Mouse (Mus musculus): Measurements from ENCODE around the gene Clic6. TPM values are rescaled to one million over a fixed set of nuclear protein-coding genes. Genes with fewer than 3 reads are reported as not detected.

Clic6 gene
- polyA plus RNA-seq (2014; fragmentation: Nextera tagmentation; extraction: Ambion mirVana) = 0.54 and 0.59 TPM in 2 replicates

DNA sequence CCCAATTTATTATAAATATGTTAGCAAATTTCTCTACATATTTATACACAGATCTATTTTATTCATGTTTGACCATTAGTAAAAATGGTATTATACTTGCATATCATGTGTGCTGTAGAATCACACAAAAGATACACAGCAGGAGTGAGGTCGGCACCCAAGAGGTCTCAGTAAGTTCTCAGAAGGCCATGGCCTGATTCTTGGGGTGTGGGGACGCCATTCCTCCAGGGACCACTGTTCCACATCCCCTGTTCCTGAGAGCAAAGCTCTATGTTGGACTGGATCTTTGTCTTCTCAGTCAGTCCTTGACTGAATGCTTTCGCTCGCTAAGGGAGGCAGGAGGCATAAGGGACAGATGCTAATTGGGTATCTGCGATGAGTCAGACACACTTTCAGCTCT is at the start of gene Clic6:
Clic6 (plus strand) TSS at position 301 of the 400 bp plus-strand sequence.
- no peaks in the 10 kb centered on the region for H3K36me3 ChIP-seq (ENCODE audit: control insufficient read depth, insufficient read depth, low read length)
- no peak within 1 kb of the TSS for H3K9ac ChIP-seq (ENCODE audit: low read depth, low read length)
- peaks cover 2% of the 10 kb centered on the region; the same call in 1 of the 2 replicates for H3K27me3 ChIP-seq (ENCODE audit: control insufficient read depth, insufficient read depth, low read length)
- ATAC-seq (replicated peaks; ENCODE audit: insufficient number of reproducible peaks, low FRiP score, low TSS enrichment) = no peak
- no peak within 1 kb of the TSS for H3K4me2 ChIP-seq
- H3K27ac ChIP-seq (ENCODE audit: low read depth, low read length) = no peak within 1 kb of the TSS
- no peaks in the 10 kb centered on the region for H3K9me3 ChIP-seq (replicated peaks; ENCODE audit: control insufficient read depth, low read length)
- no peak within 1 kb of the TSS for H3K4me3 ChIP-seq (ENCODE audit: low read depth, low read length)
- WGBS (ENCODE audit: insufficient replicate concordance) = 86% methylated on average over 5 of the region's 5 CpGs
- peaks cover 3% of the 10 kb centered on the region; the same call in 1 of the 2 replicates for H3K4me1 ChIP-seq (ENCODE audit: control insufficient read depth, insufficient read depth, low read length)

DNA sequence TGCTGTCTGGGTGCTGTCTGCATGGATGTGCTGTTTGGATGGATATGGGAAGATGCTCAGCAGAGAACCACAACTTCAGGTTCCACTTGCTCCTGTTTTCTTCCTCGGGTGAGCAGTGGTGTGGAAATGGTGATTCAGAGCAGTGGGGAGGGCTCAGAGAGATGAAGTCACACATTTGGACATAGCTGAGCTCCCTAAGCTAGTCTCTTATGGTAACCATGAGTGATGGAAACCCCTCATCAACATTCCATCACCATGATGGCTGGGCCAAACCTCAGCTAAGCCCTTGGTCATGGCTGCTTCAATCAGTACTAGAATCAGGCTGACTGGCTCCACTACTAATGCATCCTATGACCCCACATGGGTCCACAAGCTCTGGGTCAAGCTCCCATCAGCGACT is 45.8 kb upstream of the Clic6 start:
- H3K36me3 ChIP-seq (ENCODE audit: control insufficient read depth, insufficient read depth, low read length) = no peaks in the 10 kb centered on the region
- H3K4me2 ChIP-seq = no peak overlapping the region
- no peak for ATAC-seq (replicated peaks; ENCODE audit: insufficient number of reproducible peaks, low FRiP score, low TSS enrichment)
- no peak overlapping the region for H3K27ac ChIP-seq (ENCODE audit: low read depth, low read length)
- H3K27me3 ChIP-seq (ENCODE audit: control insufficient read depth, insufficient read depth, low read length) = no peaks in the 10 kb centered on the region
- no peak overlapping the region for H3K9ac ChIP-seq (ENCODE audit: low read depth, low read length)
- no peak overlapping the region for H3K4me3 ChIP-seq (ENCODE audit: low read depth, low read length)
- 65% methylated on average over 2 of the region's 2 CpGs for WGBS (ENCODE audit: insufficient replicate concordance)
- H3K4me1 ChIP-seq (ENCODE audit: control insufficient read depth, insufficient read depth, low read length) = peaks cover 55% of the 10 kb centered on the region
- H3K9me3 ChIP-seq (replicated peaks; ENCODE audit: control insufficient read depth, low read length) = no peaks in the 10 kb centered on the region

DNA sequence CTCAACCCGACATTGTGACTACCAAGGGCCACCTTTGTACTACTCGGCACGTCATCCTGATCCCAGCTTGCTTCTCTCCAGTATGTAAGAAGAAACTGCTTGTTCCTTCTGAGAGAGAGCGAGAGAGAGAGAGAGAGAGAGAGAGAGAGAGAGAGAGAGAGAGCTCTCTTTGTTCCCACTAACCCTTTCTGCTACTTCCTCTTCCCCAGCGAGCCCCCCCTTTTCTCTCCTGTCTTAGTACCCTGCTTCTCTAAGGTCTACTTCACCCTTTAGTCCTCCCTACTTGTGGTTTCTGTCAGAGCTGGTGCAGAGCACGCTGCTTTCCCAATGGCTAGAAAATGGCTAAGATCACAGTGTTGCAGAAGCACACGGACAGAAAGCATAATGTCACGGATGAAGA is 45.3 kb upstream of the Clic6 start:
- Histone ChIP-seq H3K9me3 (replicated peaks; ENCODE audit: control insufficient read depth, low read length) (no peaks in the 10 kb centered on the region), H3K27me3 (ENCODE audit: control insufficient read depth, insufficient read depth, low read length) (no peaks in the 10 kb centered on the region), H3K4me3 (ENCODE audit: low read depth, low read length) (no peak overlapping the region), H3K4me1 (ENCODE audit: control insufficient read depth, insufficient read depth, low read length) (peaks cover 55% of the 10 kb centered on the region), H3K36me3 (ENCODE audit: control insufficient read depth, insufficient read depth, low read length) (no peaks in the 10 kb centered on the region), H3K9ac (ENCODE audit: low read depth, low read length) (no peak overlapping the region), H3K27ac (ENCODE audit: low read depth, low read length) (no peak overlapping the region), H3K4me2 (no peak overlapping the region)
- ATAC-seq (replicated peaks; ENCODE audit: insufficient number of reproducible peaks, low FRiP score, low TSS enrichment) = no peak
- 76% methylated on average over 8 of the region's 8 CpGs for WGBS (ENCODE audit: insufficient replicate concordance)

DNA sequence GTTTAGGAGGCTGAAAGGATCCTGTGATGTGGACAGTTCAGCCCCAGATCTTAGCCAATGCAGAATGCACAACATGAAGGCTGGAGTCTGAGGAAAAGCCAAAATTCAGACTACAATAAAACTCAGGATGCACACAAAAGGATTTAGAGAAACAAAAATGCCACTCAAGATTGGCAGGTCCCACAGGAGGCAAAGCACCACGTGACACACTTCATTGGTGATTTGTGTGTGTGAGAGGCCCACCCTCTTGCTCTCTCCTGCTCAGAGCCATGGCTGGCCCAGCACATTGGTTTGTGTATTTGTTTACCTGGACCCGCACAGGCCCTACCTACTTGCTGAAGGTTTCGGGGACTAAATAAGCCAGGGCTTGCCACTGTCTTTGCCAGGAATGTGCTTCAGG is 44.3 kb upstream of the Clic6 start:
- WGBS (ENCODE audit: insufficient replicate concordance) = 75% methylated on average over 3 of the region's 3 CpGs
- no peak for ATAC-seq (replicated peaks; ENCODE audit: insufficient number of reproducible peaks, low FRiP score, low TSS enrichment)
- H3K27me3 ChIP-seq (ENCODE audit: control insufficient read depth, insufficient read depth, low read length) = no peaks in the 10 kb centered on the region
- H3K27ac ChIP-seq (ENCODE audit: low read depth, low read length) = 0 out of 2 replicates have a peak overlapping the region, but pooled peaks have one; percentile 8
- H3K4me3 ChIP-seq (ENCODE audit: low read depth, low read length) = no peak overlapping the region
- H3K4me2 ChIP-seq = no peak overlapping the region
- no peak overlapping the region for H3K9ac ChIP-seq (ENCODE audit: low read depth, low read length)
- H3K9me3 ChIP-seq (replicated peaks; ENCODE audit: control insufficient read depth, low read length) = no peaks in the 10 kb centered on the region
- H3K36me3 ChIP-seq (ENCODE audit: control insufficient read depth, insufficient read depth, low read length) = 0 out of 2 replicates have a peak, but pooled peaks cover 3% of the 10 kb centered on the region
- H3K4me1 ChIP-seq (ENCODE audit: control insufficient read depth, insufficient read depth, low read length) = peaks cover 48% of the 10 kb centered on the region

DNA sequence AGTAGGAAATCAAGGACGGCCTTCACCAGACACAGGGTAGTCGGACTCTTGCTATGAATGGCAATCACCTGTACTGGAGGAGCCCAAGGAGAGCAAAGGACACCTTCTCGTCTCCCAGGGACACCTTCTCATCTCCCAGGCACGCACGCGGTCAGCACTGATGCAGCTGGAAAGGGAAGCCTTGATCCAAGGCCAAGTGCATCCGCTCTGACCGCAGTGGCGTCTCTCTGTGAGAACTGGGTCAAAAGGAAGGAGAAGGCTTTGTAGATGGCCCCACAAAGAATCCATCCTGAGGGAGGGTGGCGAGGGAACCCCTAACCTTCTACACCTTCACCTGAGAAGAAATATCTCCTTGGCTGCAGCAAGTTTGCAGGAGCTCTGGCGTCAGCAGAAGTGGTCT is 43.4 kb upstream of the Clic6 start:
- Histone ChIP-seq H3K27ac (ENCODE audit: low read depth, low read length) (no peak overlapping the region), H3K4me3 (ENCODE audit: low read depth, low read length) (no peak overlapping the region), H3K4me2 (no peak overlapping the region), H3K9me3 (replicated peaks; ENCODE audit: control insufficient read depth, low read length) (no peaks in the 10 kb centered on the region), H3K27me3 (ENCODE audit: control insufficient read depth, insufficient read depth, low read length) (no peaks in the 10 kb centered on the region), H3K36me3 (ENCODE audit: control insufficient read depth, insufficient read depth, low read length) (0 out of 2 replicates have a peak, but pooled peaks cover 3% of the 10 kb centered on the region), H3K9ac (ENCODE audit: low read depth, low read length) (no peak overlapping the region), H3K4me1 (ENCODE audit: control insufficient read depth, insufficient read depth, low read length) (peaks cover 44% of the 10 kb centered on the region)
- WGBS (ENCODE audit: insufficient replicate concordance) = 90% methylated on average over 11 of the region's 11 CpGs
- ATAC-seq (replicated peaks; ENCODE audit: insufficient number of reproducible peaks, low FRiP score, low TSS enrichment) = no peak

DNA sequence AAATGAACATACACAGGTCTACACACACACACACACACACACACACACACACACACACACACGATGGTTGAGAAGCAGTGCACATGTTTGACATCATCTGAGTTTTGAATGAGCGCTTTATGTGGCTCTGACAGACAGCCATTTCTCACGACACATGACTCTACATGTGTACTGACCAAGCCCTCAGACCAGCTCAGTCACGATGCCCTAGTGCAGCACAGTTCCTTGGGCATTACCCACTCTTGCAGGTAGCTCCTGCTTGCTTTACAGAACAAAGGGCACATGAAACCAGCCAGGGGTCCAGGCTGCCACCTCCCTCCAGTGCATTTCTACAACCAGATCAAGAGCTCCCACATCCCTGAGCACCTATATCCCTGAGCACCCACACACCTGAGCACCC is 42.6 kb upstream of the Clic6 start:
- Histone ChIP-seq H3K9ac (ENCODE audit: low read depth, low read length) (peak overlapping the region; percentile 58; the same call in 1 of the 2 replicates), H3K4me3 (ENCODE audit: low read depth, low read length) (no peak overlapping the region), H3K4me2 (peak overlapping the region; percentile 14; the same call in 1 of the 2 replicates), H3K4me1 (ENCODE audit: control insufficient read depth, insufficient read depth, low read length) (peaks cover 44% of the 10 kb centered on the region), H3K27ac (ENCODE audit: low read depth, low read length) (peak overlapping the region; percentile 87), H3K9me3 (replicated peaks; ENCODE audit: control insufficient read depth, low read length) (no peaks in the 10 kb centered on the region), H3K27me3 (ENCODE audit: control insufficient read depth, insufficient read depth, low read length) (no peaks in the 10 kb centered on the region), H3K36me3 (ENCODE audit: control insufficient read depth, insufficient read depth, low read length) (0 out of 2 replicates have a peak, but pooled peaks cover 3% of the 10 kb centered on the region)
- ATAC-seq (replicated peaks; ENCODE audit: insufficient number of reproducible peaks, low FRiP score, low TSS enrichment) = 0 out of 2 replicates have a peak, but pooled peaks have one; percentile 10
- 77% methylated on average over 4 of the region's 4 CpGs for WGBS (ENCODE audit: insufficient replicate concordance)

DNA sequence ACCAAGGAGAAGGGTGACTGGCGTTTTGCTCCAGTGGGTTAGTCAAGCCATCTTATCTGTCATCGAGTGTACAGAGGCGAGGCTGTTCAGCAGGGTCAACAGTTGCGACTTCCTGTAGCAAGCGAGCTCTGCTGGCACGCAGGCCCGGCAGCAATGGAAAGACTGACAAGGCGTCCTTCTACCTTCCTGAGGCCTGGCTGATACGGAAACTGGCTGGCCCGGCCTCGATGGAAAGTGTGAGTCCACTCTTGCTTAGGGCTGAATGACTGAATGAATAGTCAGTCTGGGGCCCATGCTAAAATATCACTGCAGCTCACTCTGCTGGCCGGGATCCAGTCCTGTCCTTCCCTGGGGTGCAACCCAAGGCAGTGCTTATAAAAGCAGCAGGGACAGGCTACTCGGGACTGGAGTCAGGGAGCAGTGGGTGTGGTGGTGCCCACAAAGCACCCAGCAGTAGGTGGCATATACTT is 41.9 kb upstream of the Clic6 start:
- ATAC-seq (replicated peaks; ENCODE audit: insufficient number of reproducible peaks, low FRiP score, low TSS enrichment) = peak; percentile 72
- WGBS (ENCODE audit: insufficient replicate concordance) = 13% methylated on average over 13 of the region's 13 CpGs
- Histone ChIP-seq H3K9ac (ENCODE audit: low read depth, low read length) (peak overlapping the region; percentile 58), H3K4me3 (ENCODE audit: low read depth, low read length) (no peak overlapping the region), H3K4me2 (peak overlapping the region; percentile 22; the same call in 1 of the 2 replicates), H3K27ac (ENCODE audit: low read depth, low read length) (peak overlapping the region; percentile 87), H3K27me3 (ENCODE audit: control insufficient read depth, insufficient read depth, low read length) (no peaks in the 10 kb centered on the region), H3K4me1 (ENCODE audit: control insufficient read depth, insufficient read depth, low read length) (peaks cover 40% of the 10 kb centered on the region), H3K36me3 (ENCODE audit: control insufficient read depth, insufficient read depth, low read length) (0 out of 2 replicates have a peak, but pooled peaks cover 3% of the 10 kb centered on the region), H3K9me3 (replicated peaks; ENCODE audit: control insufficient read depth, low read length) (no peaks in the 10 kb centered on the region)

DNA sequence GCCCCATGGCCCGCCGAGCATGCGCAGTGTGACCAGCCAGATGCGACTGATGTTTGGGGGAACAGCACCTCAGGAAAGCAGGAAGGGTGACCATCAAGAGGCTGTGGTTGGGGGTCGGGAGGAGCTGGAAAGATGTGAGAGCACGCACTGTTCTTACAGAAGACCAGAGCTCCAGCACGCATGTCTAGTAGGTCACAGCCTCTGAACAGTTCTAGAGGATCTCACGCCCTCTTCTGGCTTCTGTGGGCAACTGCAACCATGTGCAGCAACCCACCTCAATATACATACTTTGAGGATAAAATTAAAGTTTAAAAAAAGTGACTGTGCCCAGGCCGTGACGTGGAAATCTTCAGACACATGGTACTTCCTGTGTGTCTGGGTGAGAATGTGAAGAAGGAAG is 40.2 kb upstream of the Clic6 start:
- H3K27me3 ChIP-seq (ENCODE audit: control insufficient read depth, insufficient read depth, low read length) = peaks cover 6% of the 10 kb centered on the region; the same call in 1 of the 2 replicates
- H3K36me3 ChIP-seq (ENCODE audit: control insufficient read depth, insufficient read depth, low read length) = 0 out of 2 replicates have a peak, but pooled peaks cover 3% of the 10 kb centered on the region
- ATAC-seq (replicated peaks; ENCODE audit: insufficient number of reproducible peaks, low FRiP score, low TSS enrichment) = no peak
- H3K4me2 ChIP-seq = no peak overlapping the region
- H3K27ac ChIP-seq (ENCODE audit: low read depth, low read length) = no peak overlapping the region
- no peaks in the 10 kb centered on the region for H3K9me3 ChIP-seq (replicated peaks; ENCODE audit: control insufficient read depth, low read length)
- H3K9ac ChIP-seq (ENCODE audit: low read depth, low read length) = peak overlapping the region; percentile 49; the same call in 1 of the 2 replicates
- 63% methylated on average over 10 of the region's 10 CpGs for WGBS (ENCODE audit: insufficient replicate concordance)
- H3K4me3 ChIP-seq (ENCODE audit: low read depth, low read length) = no peak overlapping the region
- H3K4me1 ChIP-seq (ENCODE audit: control insufficient read depth, insufficient read depth, low read length) = peaks cover 37% of the 10 kb centered on the region

DNA sequence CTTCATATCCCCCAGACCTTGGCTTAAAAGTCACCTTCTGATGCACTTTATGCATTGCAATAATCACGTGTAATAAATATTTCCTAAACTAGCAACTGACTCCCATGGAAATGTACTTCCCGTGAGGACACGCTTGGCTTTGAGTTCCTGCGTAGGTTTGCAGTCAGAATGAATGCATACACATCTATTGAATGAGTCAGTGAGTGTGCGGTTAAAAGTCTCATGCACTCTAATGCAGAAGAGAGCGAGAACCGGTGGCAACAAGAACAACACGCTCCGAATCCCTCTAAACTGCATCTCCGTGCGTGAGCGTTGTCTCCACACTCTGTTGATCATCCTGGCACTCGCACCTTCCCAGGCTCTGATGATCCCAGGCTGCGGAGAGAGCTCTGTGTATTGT is 36.5 kb upstream of the Clic6 start:
- H3K9me3 ChIP-seq (replicated peaks; ENCODE audit: control insufficient read depth, low read length) = no peaks in the 10 kb centered on the region
- 91% methylated on average over 14 of the region's 14 CpGs for WGBS (ENCODE audit: insufficient replicate concordance)
- no peak overlapping the region for H3K4me3 ChIP-seq (ENCODE audit: low read depth, low read length)
- ATAC-seq (replicated peaks; ENCODE audit: insufficient number of reproducible peaks, low FRiP score, low TSS enrichment) = no peak
- no peak overlapping the region for H3K27ac ChIP-seq (ENCODE audit: low read depth, low read length)
- no peak overlapping the region for H3K9ac ChIP-seq (ENCODE audit: low read depth, low read length)
- no peak overlapping the region for H3K4me2 ChIP-seq
- H3K27me3 ChIP-seq (ENCODE audit: control insufficient read depth, insufficient read depth, low read length) = peaks cover 6% of the 10 kb centered on the region; the same call in 1 of the 2 replicates
- H3K36me3 ChIP-seq (ENCODE audit: control insufficient read depth, insufficient read depth, low read length) = 0 out of 2 replicates have a peak, but pooled peaks cover 3% of the 10 kb centered on the region
- H3K4me1 ChIP-seq (ENCODE audit: control insufficient read depth, insufficient read depth, low read length) = peaks cover 21% of the 10 kb centered on the region
